Mouse (Mus musculus): Measurements from ENCODE around the gene Map2.

DNA sequence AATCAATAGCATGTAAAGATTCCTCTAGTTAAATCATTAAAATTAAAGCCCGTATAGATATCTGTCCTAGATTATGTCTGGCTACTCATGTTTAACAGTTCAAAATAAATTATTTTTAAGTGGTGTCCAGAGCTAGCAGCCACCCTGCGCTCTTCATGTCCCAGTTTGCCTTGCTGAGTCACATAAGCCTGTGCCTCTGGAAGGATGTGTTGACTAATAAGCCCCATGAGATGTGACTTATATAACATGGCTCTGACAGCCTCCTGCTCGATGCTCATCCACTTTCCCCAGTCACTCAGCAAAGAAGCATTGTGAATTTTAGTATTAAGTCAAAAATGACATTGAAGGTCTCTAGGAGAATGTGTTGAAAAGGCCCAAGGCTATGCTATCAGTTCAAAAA, 282.7 kb downstream of the Map2 start:
- TF ChIP-seq CEBPB (IDR thresholded peaks at IDR 0.05; ENCODE audit: insufficient read depth, poor library complexity, severe bottlenecking) (no peak), MAX (IDR thresholded peaks at IDR 0.05; ENCODE audit: low read depth) (no peak), USF1 (IDR thresholded peaks at IDR 0.05; ENCODE audit: low read depth) (no peak), POLR2A (IDR thresholded peaks at IDR 0.05; ENCODE audit: insufficient read length, low read depth) (no peak), TCF12 (IDR thresholded peaks at IDR 0.05; ENCODE audit: insufficient read depth, poor library complexity, severe bottlenecking) (no peak)
